Mouse (Mus musculus): Measurements from ENCODE around the gene Ykt6. TPM values are rescaled to one million over a fixed set of nuclear protein-coding genes. Genes with fewer than 3 reads are reported as not detected.
"Not testable (repeated sequence)": the region's sequence is repeated elsewhere in the genome, so short reads cannot be mapped to it uniquely, and the experiment has no call there.

Gene Ykt6
- total RNA-seq, 2 experiments from 2014 or later: 130 to 133 TPM

- intact Hi-C loops (cut with DNase I): not testable (repeated sequence)
Observed at GRCm38 (mm10) chr11:6007779-6008128, 52.3 kb downstream of the Ykt6 start.

DNA sequence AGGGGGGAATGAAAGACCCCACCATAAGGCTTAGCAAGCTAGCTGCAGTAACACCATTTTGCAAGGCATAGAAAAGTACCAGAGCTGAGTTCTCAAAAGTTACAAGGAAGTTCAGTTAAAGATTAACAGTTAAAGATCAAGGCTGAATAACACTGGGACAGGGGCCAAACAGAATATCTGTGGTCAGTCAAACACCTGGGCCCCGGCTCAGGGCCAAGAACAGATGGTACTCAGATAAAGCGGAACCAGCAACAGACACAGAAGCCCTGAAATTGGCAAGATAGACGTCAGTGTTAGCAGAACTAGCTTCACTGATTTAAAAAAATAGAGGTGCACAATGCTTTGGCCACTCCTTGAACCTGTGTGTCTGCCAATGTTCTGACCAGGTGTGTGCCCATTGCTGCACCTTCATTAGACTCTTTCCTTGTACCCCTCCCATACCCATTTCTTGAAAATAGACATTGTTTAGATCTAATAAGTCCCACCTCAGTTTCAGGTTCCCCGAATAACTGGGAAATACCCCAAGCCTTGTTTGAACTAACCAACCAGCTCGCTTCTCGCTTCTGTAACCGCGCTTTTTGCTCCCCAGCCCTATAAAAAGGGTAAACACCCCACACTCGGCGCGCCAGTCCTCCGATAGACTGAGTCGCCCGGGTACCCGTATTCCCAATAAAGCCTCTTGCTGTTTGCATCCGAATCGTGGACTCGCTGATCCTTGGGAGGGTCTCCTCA is 55.4 kb downstream of the Ykt6 start:
- DNase-seq (ENCODE audit: extremely low spot score in 1 of 2, low spot score in 2 of 2); intact Hi-C loops (cut with DNase I): not testable (repeated sequence)

More at GRCm38 (mm10) chr11:6007779-6008128, 52.3 kb downstream of the Ykt6 start:
- not testable (repeated sequence) for DNase-seq (ENCODE audit: extremely low spot score in 1 of 2, low spot score in 2 of 2)

DNA sequence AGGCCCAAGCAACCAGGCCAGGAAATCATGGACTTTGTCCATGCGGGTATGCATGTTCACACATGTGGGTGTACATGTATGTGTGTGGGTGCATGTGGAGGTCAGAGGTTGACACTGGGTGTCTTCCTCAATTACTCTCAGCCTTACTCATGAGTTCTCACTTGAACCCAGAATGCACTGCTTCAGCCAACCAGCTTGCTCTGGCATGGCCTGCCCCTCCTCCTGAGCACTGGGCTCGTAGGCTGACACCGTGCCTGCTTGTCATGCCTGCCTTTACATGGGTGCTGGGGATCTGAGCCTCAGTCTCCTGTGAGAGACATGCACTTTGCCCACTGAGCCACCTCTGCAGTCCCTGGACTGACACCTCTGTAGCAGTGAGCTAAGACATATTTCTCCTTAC is 56.4 kb downstream of the Ykt6 start:
- no peak for DNase-seq (ENCODE audit: extremely low spot score in 1 of 2, low spot score in 2 of 2)
- intact Hi-C loops (cut with DNase I): no loop called here

DNA sequence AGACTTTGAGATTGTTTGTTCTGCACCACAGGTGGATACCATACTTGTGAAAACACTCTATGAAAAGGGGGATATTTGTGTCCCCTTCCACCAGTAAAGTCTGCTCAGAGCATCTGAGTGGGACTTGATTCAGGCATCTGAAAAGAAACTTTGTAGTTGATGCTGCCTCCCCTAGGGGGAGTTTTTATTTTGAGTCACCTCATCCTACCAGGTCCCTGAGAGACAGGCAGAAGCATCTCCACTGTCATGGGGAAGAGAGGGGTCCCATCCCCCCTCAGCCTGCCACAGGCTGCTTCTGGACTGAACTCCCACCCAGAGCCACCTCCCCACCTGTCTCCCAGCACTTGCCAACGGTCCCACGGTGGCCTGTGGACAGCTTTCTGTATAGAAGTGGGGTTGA is 57.9 kb downstream of the Ykt6 start:
- no peak for DNase-seq (ENCODE audit: extremely low spot score in 1 of 2, low spot score in 2 of 2)
- intact Hi-C loops (cut with DNase I): no loop called here

DNA sequence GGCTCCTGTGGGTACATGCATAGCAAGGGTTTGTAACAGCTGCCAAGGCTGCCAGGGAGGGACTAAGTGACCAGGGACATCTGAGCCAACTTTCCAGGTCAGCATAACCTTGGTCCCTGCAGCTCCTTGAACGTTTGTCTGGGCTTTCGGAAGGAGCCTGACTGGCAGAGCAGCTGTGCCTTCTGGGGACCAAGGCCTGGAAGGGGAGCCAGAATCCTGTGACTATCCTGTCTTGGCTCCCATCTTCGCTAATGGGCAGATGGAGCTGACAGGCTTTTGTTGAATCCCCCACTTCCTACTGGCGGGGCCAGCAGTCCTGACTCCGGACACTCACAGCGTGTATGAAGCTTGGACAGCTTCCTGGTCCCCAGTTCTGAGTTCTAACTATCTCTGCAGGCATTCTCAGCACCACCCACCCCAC is 59.5 kb downstream of the Ykt6 start:
- no peak for DNase-seq (ENCODE audit: extremely low spot score in 1 of 2, low spot score in 2 of 2)
- intact Hi-C loops (cut with DNase I): no loop called here

DNA sequence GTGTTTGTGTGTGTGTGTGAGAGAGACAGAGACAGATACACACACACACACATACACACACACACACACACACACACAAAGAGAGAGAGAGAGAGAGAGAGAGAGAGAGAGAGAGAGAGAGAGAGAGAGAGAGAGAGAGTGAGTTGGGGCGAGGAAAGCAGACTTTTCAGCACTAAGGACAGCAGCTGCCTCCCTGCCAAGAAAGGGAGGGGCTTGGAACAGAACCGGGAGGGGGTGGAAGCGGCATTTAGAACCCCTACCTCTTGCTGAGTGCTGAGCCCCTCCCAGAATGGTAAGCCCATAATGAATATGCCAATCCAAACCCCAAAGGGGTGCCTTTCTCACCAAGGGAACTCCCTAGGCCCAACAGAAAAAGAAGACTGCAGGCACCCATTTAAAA is 60.9 kb downstream of the Ykt6 start:
- intact Hi-C loops (cut with DNase I): no loop called here
- no peak for DNase-seq (ENCODE audit: extremely low spot score in 1 of 2, low spot score in 2 of 2)

DNA sequence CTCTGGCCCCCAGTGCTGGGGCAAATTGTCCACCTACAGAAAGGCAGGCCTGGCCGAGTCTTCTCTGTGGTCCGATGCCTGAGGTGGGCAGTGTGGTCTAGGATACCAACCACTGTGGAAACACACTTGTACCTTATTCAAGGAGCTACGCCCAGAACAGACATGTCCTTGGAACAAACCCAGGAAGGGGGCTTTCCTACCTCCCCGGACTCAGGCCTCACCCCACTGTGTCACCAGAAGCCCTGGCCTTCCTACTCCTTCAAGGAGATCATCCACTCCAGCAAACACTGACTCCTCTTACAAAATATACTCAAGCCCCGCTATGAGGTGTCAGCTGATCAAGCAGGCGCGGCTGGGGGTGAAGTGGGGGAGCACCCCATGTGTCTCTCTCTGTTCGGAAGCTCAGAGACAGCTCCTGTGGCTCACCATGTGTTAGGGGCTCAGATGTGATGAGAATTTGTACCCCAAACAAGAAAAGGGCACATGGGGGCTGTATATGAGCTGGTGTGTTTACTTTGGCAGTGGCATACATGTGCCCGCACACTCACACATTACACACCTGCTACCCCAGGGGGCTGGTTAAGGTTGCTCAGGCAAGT is 61.4 kb downstream of the Ykt6 start:
- intact Hi-C loops (cut with DNase I): no loop called here
- DNase-seq (ENCODE audit: extremely low spot score in 1 of 2, low spot score in 2 of 2): no peak

Other genes starting within 250 kb of the Ykt6 start
- 100 to 1,000 TPM in 1 of 2 experiments, 10 to 100 TPM in 1; 95.4 to 101 TPM for gene Mrps24, start 240.0 kb upstream of the Ykt6 start, total RNA-seq (2021)
- 10 to 100 TPM; 49.2 to 55.0 TPM for gene Urgcp, start 193.3 kb upstream of the Ykt6 start, total RNA-seq (2021)
- 10 to 100 TPM; 86.9 to 89.1 TPM for gene Dbnl, start 167.2 kb upstream of the Ykt6 start, total RNA-seq (2021)
- 1 to 10 TPM; 6.3 to 7.7 TPM for gene Pgam2, start 152.0 kb upstream of the Ykt6 start, total RNA-seq (2021)
- 1 to 10 TPM; 8.5 to 8.7 TPM for gene Polm, start 117.7 kb upstream of the Ykt6 start, total RNA-seq (2021)
- gene Aebp1, start 93.7 kb upstream of the Ykt6 start, total RNA-seq (2021): 10 to 100 TPM; 14.8 to 16.0 TPM
- gene Pold2, start 77.4 kb upstream of the Ykt6 start, total RNA-seq (2021): 10 to 100 TPM; 21.1 to 22.0 TPM
- gene Myl7, start 56.9 kb upstream of the Ykt6 start, total RNA-seq (2021): not detected
- 1 to 10 TPM; 1.1 to 1.4 TPM for gene Gck, start 5.6 kb upstream of the Ykt6 start, total RNA-seq (2021)
- gene Camk2b, start 110.7 kb downstream of the Ykt6 start, total RNA-seq (2021): 100 to 1,000 TPM; 768 to 793 TPM
- not detected for gene A730071L15Rik, start 244.3 kb downstream of the Ykt6 start, total RNA-seq (2021)
- 100 to 1,000 TPM; 125 to 131 TPM for gene Nudcd3, start 244.7 kb downstream of the Ykt6 start, total RNA-seq (2021)